In the genomic region with DNA sequence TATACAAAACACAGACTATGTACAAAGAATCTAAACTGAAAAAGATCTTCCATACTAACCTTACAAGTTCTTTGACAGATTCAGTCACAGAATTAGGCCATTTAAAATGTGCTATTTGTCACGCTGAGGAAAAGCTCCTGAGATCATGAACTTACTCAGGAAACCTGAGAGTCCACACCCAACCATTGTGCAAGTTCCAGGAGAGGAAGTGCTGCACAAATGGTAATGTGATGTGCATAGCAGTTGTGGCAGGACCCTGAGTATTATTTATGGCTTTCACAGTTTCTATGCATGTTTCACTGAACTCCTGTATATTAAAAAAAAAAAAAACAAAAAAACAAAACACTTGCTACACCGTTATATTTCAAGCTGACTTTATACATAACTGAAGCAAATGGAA, we compare ENCODE assay signal across 15 mouse cellular contexts.
DNase-seq lines count a peak whose midpoint lies in the region; ATAC-seq and TF ChIP-seq lines count a peak whose summit lies in the region.
"Had no signal": no experiment of that assay in that cellular context is flagged by ENCODE, and none has a peak within 500 bp of the region (broad histone marks: within the 10 kb centered on the region; RNA-seq: fewer than 3 reads in every experiment).

No protein-coding gene starts in this region.

- DNase-seq in gastrocnemius, adult 2 months, result no peak
- DNase-seq in gastrocnemius, postnatal 10 days, result no peak
- DNase-seq in kidney, adult 9 months, result peak; percentile 53
- DNase-seq in kidney, postnatal 0 days (ENCODE audit: low spot score), result peak; percentile 60
- DNase-seq in spleen, postnatal 36 days (ENCODE audit: low spot score in 2 of 2), result no peak
- no peak for DNase-seq in hindbrain, embryonic 14.5 days (ENCODE audit: low spot score)
- DNase-seq: cerebellum, adult 9-11 months; gastrocnemius, postnatal 25 days; thymus, postnatal 14 days had no signal

- H3K27ac ChIP-seq in gastrocnemius, adult 2 months, result peak overlapping the region; percentile 76
- no peak overlapping the region for H3K27ac ChIP-seq in kidney, embryonic 15.5 days
- H3K27ac ChIP-seq in kidney, postnatal 0 days, result no peak overlapping the region
- H3K27ac ChIP-seq in hindbrain, embryonic 14.5 days, result no peak overlapping the region
- H3K27ac ChIP-seq: embryonic facial prominence, embryonic 12.5 days; forebrain, embryonic 13.5 days; hindbrain, embryonic 15.5 days had no signal

- H3K9me3 ChIP-seq in kidney, embryonic 15.5 days (replicated peaks), result no peaks in the 10 kb centered on the region
- H3K9me3 ChIP-seq in kidney, postnatal 0 days (replicated peaks; ENCODE audit: low read length), result no peaks in the 10 kb centered on the region
- H3K9me3 ChIP-seq in hindbrain, embryonic 14.5 days (ENCODE audit: control insufficient read depth, low read length), result no peaks in the 10 kb centered on the region
- H3K9me3 ChIP-seq: embryonic facial prominence, embryonic 12.5 days; forebrain, embryonic 13.5 days; hindbrain, embryonic 15.5 days had no signal

- H3K27me3 ChIP-seq in kidney, embryonic 15.5 days, result no peaks in the 10 kb centered on the region
- no peaks in the 10 kb centered on the region for H3K27me3 ChIP-seq in kidney, postnatal 0 days (ENCODE audit: insufficient read depth, low read length)
- H3K27me3 ChIP-seq in hindbrain, embryonic 14.5 days (ENCODE audit: control insufficient read depth, insufficient read depth, low read length), result no peaks in the 10 kb centered on the region
- H3K27me3 ChIP-seq: embryonic facial prominence, embryonic 12.5 days; forebrain, embryonic 13.5 days; hindbrain, embryonic 15.5 days had no signal

- intact Hi-C loops in gastrocnemius, adult 2 months (cut with DNase I), result no loop called here

- TF ChIP-seq CTCF in gastrocnemius, adult 2 months (IDR thresholded peaks at IDR 0.05), result no peak
- TF ChIP-seq CTCF in kidney, postnatal 0 days (IDR thresholded peaks at IDR 0.05; ENCODE audit: low read depth), result no peak

- no peak overlapping the region for H3K4me3 ChIP-seq in gastrocnemius, adult 2 months
- H3K4me3 ChIP-seq in kidney, embryonic 15.5 days (replicated peaks), result no peak overlapping the region
- no peak overlapping the region for H3K4me3 ChIP-seq in kidney, postnatal 0 days (replicated peaks; ENCODE audit: low read depth, low read length)
- no peak overlapping the region for H3K4me3 ChIP-seq in hindbrain, embryonic 14.5 days (replicated peaks; ENCODE audit: low read length)
- H3K4me3 ChIP-seq: embryonic facial prominence, embryonic 12.5 days; forebrain, embryonic 13.5 days; hindbrain, embryonic 15.5 days had no signal

- H3K4me1 ChIP-seq in kidney, embryonic 15.5 days, result no peaks in the 10 kb centered on the region
- no peaks in the 10 kb centered on the region for H3K4me1 ChIP-seq in kidney, postnatal 0 days (replicated peaks; ENCODE audit: insufficient read depth, low read length)
- H3K4me1 ChIP-seq in hindbrain, embryonic 14.5 days (replicated peaks; ENCODE audit: control insufficient read depth, insufficient read depth, low read length), result no peaks in the 10 kb centered on the region
- H3K4me1 ChIP-seq: embryonic facial prominence, embryonic 12.5 days; forebrain, embryonic 13.5 days; hindbrain, embryonic 15.5 days had no signal

- no peak for ATAC-seq in kidney, embryonic 15.5 days (replicated peaks; ENCODE audit: low FRiP score)
- no peak for ATAC-seq in kidney, postnatal 0 days (replicated peaks; ENCODE audit: low FRiP score, low read depth)
- peak; percentile 99 for ATAC-seq in megakaryocyte, adult 5-6 weeks (ENCODE audit: poor library complexity, severe bottlenecking)
- ATAC-seq in hindbrain, embryonic 14.5 days (ENCODE audit: low FRiP score), result no peak
- ATAC-seq: forebrain, embryonic 13.5 days had no signal

- H3K9ac ChIP-seq in kidney, embryonic 15.5 days, result no peak overlapping the region
- H3K9ac ChIP-seq in kidney, postnatal 0 days (ENCODE audit: low read depth, low read length), result no peak overlapping the region
- H3K9ac ChIP-seq in hindbrain, embryonic 14.5 days, result no peak overlapping the region
- H3K9ac ChIP-seq: embryonic facial prominence, embryonic 12.5 days; forebrain, embryonic 13.5 days; hindbrain, embryonic 15.5 days had no signal

- WGBS in kidney, embryonic 15.5 days, result 45% methylated on average over 2 of the region's 2 CpGs
- 43% methylated on average over 2 of the region's 2 CpGs for WGBS in kidney, postnatal 0 days
- 81% methylated on average over 2 of the region's 2 CpGs for WGBS in hindbrain, embryonic 14.5 days

- H3K4me2 ChIP-seq in kidney, embryonic 15.5 days, result no peak overlapping the region
- H3K4me2 ChIP-seq in kidney, postnatal 0 days (ENCODE audit: low read length), result no peak overlapping the region
- H3K4me2 ChIP-seq in hindbrain, embryonic 14.5 days (replicated peaks), result no peak overlapping the region
- H3K4me2 ChIP-seq: embryonic facial prominence, embryonic 12.5 days; forebrain, embryonic 13.5 days; hindbrain, embryonic 15.5 days; liver, embryonic 11.5 days had no signal

- H3K36me3 ChIP-seq in kidney, embryonic 15.5 days, result no peaks in the 10 kb centered on the region
- H3K36me3 ChIP-seq in kidney, postnatal 0 days (ENCODE audit: insufficient read depth, low read length), result no peaks in the 10 kb centered on the region
- H3K36me3 ChIP-seq in hindbrain, embryonic 14.5 days (replicated peaks; ENCODE audit: control insufficient read depth, insufficient read depth), result no peaks in the 10 kb centered on the region
- H3K36me3 ChIP-seq: embryonic facial prominence, embryonic 12.5 days; hindbrain, embryonic 15.5 days had no signal

Comparison
In these comparisons a context has a peak if more than half of its experiments do, and no peak if none do; other contexts are left out.
1. DNase-seq: peak in kidney, adult 9 months (single experiment) and kidney, postnatal 0 days (single experiment); none in gastrocnemius, adult 2 months (single experiment), gastrocnemius, postnatal 10 days (single experiment), spleen, postnatal 36 days (0 of 2) and hindbrain, embryonic 14.5 days (single experiment).